Mouse (Mus musculus) forebrain, postnatal 0 days (tissue): ENCODE results near the gene Ssc5d. TPM values are rescaled to one million over a fixed set of nuclear protein-coding genes. Genes with fewer than 3 reads are reported as not detected.
A peak's percentile ranks its signal among the peaks of the same experiment; 100 is the strongest.

Source experiments
- ATAC-seq: fragments of 200-750 bp; cut with Nextera tagmentation; 2 replicates; pipeline ENCODE4 v1.8.0; 2017; ENCODE audit warnings: mild to moderate bottlenecking, moderate library complexity
- DNase-seq: peaks from one replicate; pipeline ENCODE4 v3.0.0-alpha.2; 2015
- H3K27ac ChIP-seq: fragments of 300-500 bp; sonication (generic); 2 replicates; pipeline ENCODE4 v1.5.1; 2014; ENCODE audit warnings: low read depth, mild to moderate bottlenecking, antibody characterized with exemption, low read length, moderate library complexity, mixed read lengths
- H3K27me3 ChIP-seq: fragments of 300-500 bp; sonication (generic); 2 replicates; pipeline ENCODE4 v1.6.1; 2014; ENCODE audit warnings: mild to moderate bottlenecking, low read length, mixed read lengths; ENCODE audit not compliant: insufficient read depth
- H3K36me3 ChIP-seq: fragments of 300-500 bp; sonication (generic); 2 replicates; pipeline ENCODE4 v1.6.1; 2014; ENCODE audit warnings: mild to moderate bottlenecking, moderate library complexity; ENCODE audit not compliant: insufficient read depth
- H3K4me1 ChIP-seq: fragments of 300-500 bp; sonication (generic); 2 replicates; pipeline ENCODE4 v1.6.1; 2014; ENCODE audit warnings: antibody characterized with exemption; ENCODE audit not compliant: insufficient read depth
- H3K4me2 ChIP-seq: fragments of 300-500 bp; sonication (generic); 2 replicates; pipeline ENCODE4 v1.6.1; 2014; ENCODE audit warnings: low read depth, mild to moderate bottlenecking, moderate library complexity
- H3K4me3 ChIP-seq: fragments of 300-500 bp; sonication (generic); 2 replicates; pipeline ENCODE4 v1.5.1; 2014; ENCODE audit warnings: low read depth, low read length, mixed read lengths
- H3K9ac ChIP-seq: fragments of 300-500 bp; sonication (generic); 2 replicates; pipeline ENCODE4 v1.6.1; 2014; ENCODE audit warnings: mild to moderate bottlenecking
- H3K9me3 ChIP-seq: fragments of 300-500 bp; sonication (generic); 2 replicates; pipeline ENCODE4 v1.6.1; 2016; ENCODE audit warnings: low read length
- CTCF ChIP-seq: sonication (generic); IDR thresholded peaks from 2 replicates; pipeline ENCODE4 v1.5.1; 2016; ENCODE audit warnings: antibody characterized with exemption, control low read depth, low read depth
- WGBS: fragments of 180-500 bp; shearing (Covaris S2); extraction: QIAGEN DNeasy Blood & Tissue Kit; methylation state at CpG from one replicate; pipeline ENCODE4 v1.1.7; 2014; 5-methylcytosine and 5-hydroxymethylcytosine counted together
- polyA plus RNA-seq: library from polyadenylated mRNA; unstranded; fragments of >200 nt; fragmentation: Nextera tagmentation; extraction: Ambion mirVana; gene quantifications from 2 replicates; pipeline ENCODE4 v1.2.1, GENCODE M21; 2015
- total RNA-seq: library from RNA; depleted of rRNA; stranded (reverse); fragments of >200 nt; gene quantifications from 2 replicates; pipeline ENCODE4 v1.2.3, GENCODE M21; 2014

Gene Ssc5d
- total and polyA plus RNA-seq, 2 experiments from 2014 or later = 0.51 to 1.7 TPM

DNA sequence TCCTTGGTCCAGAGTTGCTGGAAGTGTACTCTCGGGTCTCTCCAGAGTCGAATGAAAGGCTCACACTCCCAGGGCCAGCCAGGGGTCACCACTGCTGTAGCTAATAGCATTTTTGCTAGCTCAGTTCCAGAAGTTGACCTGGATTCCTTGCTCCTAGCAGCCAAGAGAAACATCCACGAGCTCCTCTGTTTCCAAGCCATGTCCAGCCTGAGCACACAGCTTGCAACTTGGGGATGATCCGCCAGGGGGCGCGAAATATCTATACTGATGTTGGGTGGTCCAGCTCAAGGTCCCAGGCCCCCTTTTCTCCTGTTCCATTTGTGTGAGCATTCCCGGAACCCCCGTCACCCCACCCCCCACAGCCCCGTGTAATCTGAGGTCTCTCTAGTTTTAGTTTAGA, 14.0 kb upstream of the Ssc5d start:
- TF ChIP-seq CTCF = peak; percentile 57
- 28% methylated on average over 9 of the region's 9 CpGs for WGBS
- no peak for ATAC-seq

DNA sequence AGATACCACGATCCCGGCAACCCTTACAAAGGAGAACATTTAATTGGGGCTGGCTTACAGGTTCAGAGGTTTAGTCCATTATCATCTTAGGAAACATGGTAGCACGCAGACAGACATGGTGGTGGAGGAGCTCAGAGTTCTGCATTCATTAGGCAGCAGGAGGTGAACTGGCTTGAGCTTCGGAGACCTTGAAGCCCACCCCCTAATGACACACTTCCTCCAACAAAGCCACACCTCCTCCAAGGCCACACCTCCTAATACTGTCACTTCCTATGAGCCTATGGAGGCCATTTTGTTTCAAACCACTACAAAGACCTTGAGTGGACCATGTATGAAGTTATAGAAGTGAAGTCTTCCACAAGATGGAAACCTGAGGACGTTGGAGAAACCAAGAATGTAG, 13.3 kb upstream of the Ssc5d start:
- ATAC-seq (no peak), DNase-seq (peak; percentile 16)
- Histone ChIP-seq H3K36me3 (no peaks in the 10 kb centered on the region), H3K9me3 (no peaks in the 10 kb centered on the region), H3K9ac (no peak overlapping the region), H3K4me3 (no peak overlapping the region), H3K4me1 (peaks cover 9% of the 10 kb centered on the region; the same call in 1 of the 2 replicates), H3K27me3 (no peaks in the 10 kb centered on the region), H3K27ac (no peak overlapping the region), H3K4me2 (0 out of 2 replicates have a peak overlapping the region, but pooled peaks have one; percentile 8)
- 67% methylated on average over 5 of the region's 5 CpGs for WGBS
- no peak for TF ChIP-seq CTCF

More for the DNA sequence above, 14.0 kb upstream of the Ssc5d start:
- Histone ChIP-seq H3K4me3 (no peak overlapping the region), H3K4me2 (0 out of 2 replicates have a peak overlapping the region, but pooled peaks have one; percentile 8), H3K9ac (no peak overlapping the region), H3K4me1 (peaks cover 4% of the 10 kb centered on the region; the same call in 1 of the 2 replicates), H3K27me3 (no peaks in the 10 kb centered on the region), H3K36me3 (no peaks in the 10 kb centered on the region), H3K27ac (no peak overlapping the region), H3K9me3 (no peaks in the 10 kb centered on the region)
- DNase-seq = peak; percentile 65

DNA sequence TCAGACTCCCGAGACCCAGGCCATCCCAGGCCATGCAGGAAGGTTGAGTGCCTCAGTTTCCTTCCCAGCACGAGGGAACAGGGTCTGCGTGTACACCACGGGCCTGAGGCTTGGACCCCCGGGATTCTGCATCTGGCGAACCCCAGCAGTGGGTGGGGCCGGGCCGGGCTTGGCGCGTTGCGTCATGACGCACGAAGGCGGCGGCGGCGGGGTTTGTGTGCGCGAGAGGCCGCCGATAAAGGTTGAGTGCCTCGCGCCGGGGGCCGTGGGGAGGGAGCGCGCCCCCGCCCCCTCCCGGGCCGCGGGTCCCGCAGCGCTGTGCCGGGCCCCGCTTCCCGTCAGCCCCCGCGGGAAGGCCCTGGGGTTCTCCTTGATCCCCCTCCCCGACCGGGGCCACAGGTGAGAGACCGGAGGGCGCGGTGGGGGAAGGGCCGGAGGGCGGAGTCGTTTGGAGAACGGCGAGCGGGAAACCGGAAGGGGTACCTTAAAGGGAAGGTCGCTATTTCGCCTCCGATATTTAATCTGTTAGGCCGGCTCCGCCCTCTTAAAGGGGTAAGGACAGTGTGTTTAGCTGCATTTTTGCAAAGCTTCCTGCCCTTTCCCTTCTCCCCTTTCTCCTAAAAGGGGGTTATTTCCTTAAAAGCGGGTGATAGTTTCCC, 10.4 kb upstream of the Ssc5d start, which contains the start of gene Zfp628:
Gene Zfp628 (plus strand): TSS at position 211 of the 659 bp plus-strand sequence.
- DNase-seq (peak; percentile 98), ATAC-seq (peak; percentile 93)
- Histone ChIP-seq H3K27me3 (no peaks in the 10 kb centered on the region), H3K4me2 (peak within 1 kb of the TSS; percentile 68), H3K4me3 (peak within 1 kb of the TSS; percentile 76), H3K4me1 (peaks cover 9% of the 10 kb centered on the region; the same call in 1 of the 2 replicates), H3K9me3 (no peaks in the 10 kb centered on the region), H3K27ac (peak within 1 kb of the TSS; percentile 99), H3K36me3 (peaks cover 18% of the 10 kb centered on the region), H3K9ac (peak within 1 kb of the TSS; percentile 83)
- no peak for TF ChIP-seq CTCF
- 4% methylated on average over 56 of the region's 56 CpGs for WGBS

DNA sequence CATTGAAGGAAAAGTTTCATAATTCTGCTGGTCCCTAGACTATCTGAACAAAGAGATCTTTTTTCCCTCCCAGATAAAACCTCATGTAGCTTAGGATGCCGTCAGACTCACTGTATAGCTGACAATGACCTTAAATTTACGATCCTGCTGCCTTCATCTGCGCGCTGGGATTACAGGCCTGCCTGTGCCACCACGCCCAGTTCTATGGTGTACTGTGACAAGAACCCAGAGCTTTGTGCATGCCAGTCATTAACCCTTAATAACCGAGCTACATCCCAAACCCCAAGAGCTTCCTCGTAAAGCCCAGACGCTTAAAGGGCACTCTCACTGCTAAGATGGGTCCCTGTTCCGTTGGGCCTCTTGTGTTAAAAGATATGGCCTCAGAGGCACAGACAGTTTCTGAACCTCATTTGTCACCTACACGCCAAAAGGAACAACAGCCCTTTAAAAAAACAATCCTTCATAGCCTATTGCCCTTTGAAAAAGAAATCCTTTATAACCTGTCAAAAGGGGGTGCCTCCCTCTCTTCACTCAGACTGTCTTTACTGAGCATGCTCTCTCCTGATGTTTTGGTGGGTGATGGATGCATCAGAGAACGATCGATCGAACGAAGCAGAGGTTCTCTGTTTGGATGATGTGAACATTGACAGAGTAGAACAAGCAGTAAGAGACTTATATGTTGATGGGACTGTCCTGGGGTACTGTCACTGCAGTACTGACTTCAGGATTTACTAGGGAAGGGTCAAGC, 9.7 kb upstream of the Ssc5d start:
- DNase-seq = no peak
- Histone ChIP-seq H3K4me3 (peak overlapping the region; percentile 76), H3K27me3 (no peaks in the 10 kb centered on the region), H3K4me2 (peak overlapping the region; percentile 68), H3K27ac (peak overlapping the region; percentile 99), H3K4me1 (peaks cover 9% of the 10 kb centered on the region; the same call in 1 of the 2 replicates), H3K9ac (peak overlapping the region; percentile 83), H3K36me3 (peaks cover 25% of the 10 kb centered on the region), H3K9me3 (no peaks in the 10 kb centered on the region)
- peak; percentile 62 for ATAC-seq
- WGBS = 11% methylated on average over 14 of the region's 14 CpGs
- no peak for TF ChIP-seq CTCF

DNA sequence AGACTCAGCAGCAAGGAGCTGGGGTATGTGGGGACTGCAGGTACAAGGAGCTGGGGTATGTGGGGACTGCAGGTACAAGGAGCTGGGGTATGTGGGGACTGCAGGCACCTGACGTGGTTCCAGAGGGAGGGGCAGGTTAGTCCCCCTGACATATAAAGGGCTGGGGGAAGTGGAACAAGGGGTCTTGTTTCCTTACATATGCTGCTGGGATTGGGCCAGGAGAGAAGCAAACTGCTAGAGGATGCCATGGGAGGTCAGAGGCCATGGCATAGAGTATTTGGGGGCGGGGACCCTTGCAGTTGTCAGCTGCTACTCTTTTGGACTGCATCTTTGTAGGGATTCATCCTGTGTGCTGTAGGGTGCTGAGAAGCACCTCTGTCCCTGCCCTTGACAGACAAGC, 8.1 kb upstream of the Ssc5d start:
- no peak for DNase-seq
- H3K27ac ChIP-seq = no peak overlapping the region
- H3K4me1 ChIP-seq = peaks cover 17% of the 10 kb centered on the region; the same call in 1 of the 2 replicates
- no peak overlapping the region for H3K9ac ChIP-seq
- no peak for ATAC-seq
- no peaks in the 10 kb centered on the region for H3K9me3 ChIP-seq
- 98% methylated on average over 2 of the region's 2 CpGs for WGBS
- H3K4me3 ChIP-seq = no peak overlapping the region
- H3K27me3 ChIP-seq = no peaks in the 10 kb centered on the region
- TF ChIP-seq CTCF = no peak
- H3K4me2 ChIP-seq = no peak overlapping the region
- H3K36me3 ChIP-seq = peaks cover 29% of the 10 kb centered on the region

DNA sequence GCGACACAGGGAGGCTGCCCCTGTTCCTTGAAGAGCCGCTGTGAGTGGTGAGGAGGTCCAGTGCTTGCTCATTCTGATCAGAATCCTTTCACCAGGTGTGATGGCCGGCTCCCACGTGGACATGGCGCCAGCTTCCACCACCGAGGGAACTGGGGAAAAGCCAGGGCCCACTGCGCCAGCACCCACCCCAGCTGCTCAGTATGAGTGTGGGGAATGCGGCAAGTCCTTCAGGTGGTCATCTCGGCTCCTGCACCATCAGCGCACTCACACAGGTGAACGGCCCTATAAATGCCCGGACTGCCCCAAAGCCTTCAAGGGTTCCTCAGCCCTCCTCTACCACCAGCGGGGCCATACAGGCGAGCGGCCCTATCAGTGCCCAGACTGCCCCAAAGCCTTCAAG, 6.9 kb upstream of the Ssc5d start:
- 92% methylated on average over 15 of the region's 15 CpGs for WGBS
- Histone ChIP-seq H3K4me1 (peaks cover 21% of the 10 kb centered on the region; the same call in 1 of the 2 replicates), H3K9me3 (no peaks in the 10 kb centered on the region), H3K4me3 (no peak overlapping the region), H3K36me3 (peaks cover 29% of the 10 kb centered on the region), H3K9ac (no peak overlapping the region), H3K27ac (no peak overlapping the region), H3K4me2 (no peak overlapping the region), H3K27me3 (no peaks in the 10 kb centered on the region)
- no peak for TF ChIP-seq CTCF
- ATAC-seq (no peak), DNase-seq (no peak)

DNA sequence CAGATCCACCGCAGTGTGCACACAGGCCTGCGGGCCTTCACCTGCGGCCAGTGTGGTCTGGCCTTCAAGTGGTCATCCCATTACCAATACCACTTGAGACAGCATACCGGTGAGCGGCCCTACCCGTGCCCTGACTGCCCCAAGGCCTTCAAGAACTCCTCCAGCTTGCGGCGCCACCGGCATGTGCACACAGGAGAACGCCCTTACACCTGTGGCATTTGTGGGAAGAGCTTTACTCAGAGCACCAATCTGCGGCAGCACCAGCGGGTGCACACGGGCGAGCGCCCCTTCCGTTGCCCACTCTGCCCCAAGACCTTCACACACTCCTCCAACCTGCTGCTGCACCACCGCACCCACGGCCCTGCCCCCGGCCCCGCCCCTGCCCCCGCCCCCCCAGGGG, 6.5 kb upstream of the Ssc5d start:
- H3K4me2 ChIP-seq = no peak overlapping the region
- peaks cover 25% of the 10 kb centered on the region; the same call in 1 of the 2 replicates for H3K4me1 ChIP-seq
- H3K9ac ChIP-seq = no peak overlapping the region
- 86% methylated on average over 21 of the region's 21 CpGs for WGBS
- no peaks in the 10 kb centered on the region for H3K27me3 ChIP-seq
- ATAC-seq (no peak), DNase-seq (no peak)
- H3K27ac ChIP-seq = no peak overlapping the region
- no peaks in the 10 kb centered on the region for H3K9me3 ChIP-seq
- peaks cover 29% of the 10 kb centered on the region for H3K36me3 ChIP-seq
- no peak for TF ChIP-seq CTCF
- no peak overlapping the region for H3K4me3 ChIP-seq
